Mouse (Mus musculus): Measurements from ENCODE around the gene Tas2r131.

DNA sequence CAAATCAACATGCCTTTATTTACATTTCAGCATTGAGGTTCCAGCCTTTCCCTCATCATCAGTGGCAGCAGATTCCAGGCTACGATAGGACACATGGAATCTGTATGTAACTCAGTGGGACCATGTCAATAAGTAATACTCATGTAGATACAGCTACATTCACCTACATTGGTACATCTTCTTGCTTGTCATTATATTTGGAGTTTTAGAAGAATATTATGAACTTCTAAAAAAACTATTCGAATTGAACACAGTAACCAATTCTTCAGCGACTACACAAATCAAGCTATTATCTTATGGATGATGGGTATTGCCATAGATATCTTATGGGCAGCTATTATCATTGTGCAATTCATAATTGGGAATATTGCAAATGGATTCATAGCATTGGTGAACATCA is 48.4 kb downstream of the Tas2r131 start, which contains the start of gene Tas2r125:
- TF ChIP-seq TCF12 (IDR thresholded peaks at IDR 0.05; ENCODE audit: low read depth, low read length) = no peak
- no peak for TF ChIP-seq EP300 (IDR thresholded peaks at IDR 0.05; ENCODE audit: low read length)
- TF ChIP-seq POLR2AphosphoS2 (IDR thresholded peaks at IDR 0.05; ENCODE audit: low read depth, low read length) = no peak
- no peak for TF ChIP-seq ETS1 (conservative IDR thresholded peaks at IDR 0.05; ENCODE audit: low read depth, low read length)

Measured in CH12.LX (cell line).